Mouse (Mus musculus) midbrain, postnatal 0 days (tissue): ENCODE measurements around the gene Stat5b. TPM values are rescaled to one million over a fixed set of nuclear protein-coding genes. Genes with fewer than 3 reads are reported as not detected.
A peak's percentile ranks its signal among the peaks of the same experiment; 100 is the strongest.

Source experiments
- ATAC-seq: fragments of 200-750 bp; cut with Nextera tagmentation; 2 replicates; pipeline ENCODE4 v1.8.0; 2017; ENCODE audit warnings: moderate number of reproducible peaks, mild to moderate bottlenecking, moderate TSS enrichment, moderate library complexity; ENCODE audit not compliant: low FRiP score
- DNase-seq: peaks from one replicate; pipeline ENCODE4 v3.0.0-alpha.2; 2015; ENCODE audit warnings: low spot score
- H3K27ac ChIP-seq: fragments of 300-500 bp; sonication (generic); 2 replicates; pipeline ENCODE4 v1.5.1; 2014; ENCODE audit warnings: low read depth, mild to moderate bottlenecking, low read length, mixed read lengths
- H3K27me3 ChIP-seq: fragments of 300-500 bp; sonication (generic); 2 replicates; pipeline ENCODE4 v1.6.1; 2014; ENCODE audit warnings: low read length, control low read depth, mixed read lengths; ENCODE audit not compliant: insufficient read depth
- H3K36me3 ChIP-seq: fragments of 300-500 bp; sonication (generic); 2 replicates; pipeline ENCODE4 v1.6.1; 2014; ENCODE audit warnings: low read length, control low read depth, mixed read lengths; ENCODE audit not compliant: insufficient read depth
- H3K4me1 ChIP-seq: fragments of 300-500 bp; sonication (generic); 2 replicates; pipeline ENCODE4 v1.6.1; 2014; ENCODE audit warnings: mild to moderate bottlenecking, control low read depth, antibody characterized with exemption, low read length, mixed read lengths; ENCODE audit not compliant: insufficient read depth
- H3K4me2 ChIP-seq: fragments of 300-500 bp; sonication (generic); 2 replicates; pipeline ENCODE4 v1.6.1; 2014; ENCODE audit warnings: low read depth, mild to moderate bottlenecking, low read length, mixed read lengths; ENCODE audit not compliant: poor library complexity, severe bottlenecking
- H3K4me3 ChIP-seq: fragments of 300-500 bp; sonication (generic); 2 replicates; pipeline ENCODE4 v1.5.1; 2014; ENCODE audit warnings: low read depth, mild to moderate bottlenecking, low read length, moderate library complexity
- H3K9ac ChIP-seq: fragments of 300-500 bp; sonication (generic); replicated peaks from 2 replicates; pipeline ENCODE4 v1.6.1; 2014; ENCODE audit warnings: mild to moderate bottlenecking, low read length, moderate library complexity, mixed read lengths; ENCODE audit not compliant: poor library complexity, severe bottlenecking
- H3K9me3 ChIP-seq: fragments of 300-500 bp; sonication (generic); 2 replicates; pipeline ENCODE4 v1.6.1; 2016; ENCODE audit warnings: low read length, control low read depth
- CTCF ChIP-seq: IDR thresholded peaks from 2 replicates; pipeline ENCODE4 v1.5.1; 2016; ENCODE audit warnings: antibody characterized with exemption, mild to moderate bottlenecking
- WGBS: fragments of 180-500 bp; shearing (Covaris S2); extraction: QIAGEN DNeasy Blood & Tissue Kit; methylation state at CpG from one replicate; pipeline ENCODE4 v1.1.7; 2014; 5-methylcytosine and 5-hydroxymethylcytosine counted together
- polyA plus RNA-seq: library from polyadenylated mRNA; unstranded; fragments of >200 nt; fragmentation: Nextera tagmentation; extraction: Ambion mirVana; gene quantifications from 2 replicates; pipeline ENCODE4 v1.2.1, GENCODE M21; 2015
- total RNA-seq: library from RNA; depleted of rRNA; stranded (reverse); fragments of >200 nt; gene quantifications from 2 replicates; pipeline ENCODE4 v1.2.3, GENCODE M21; 2014

Stat5b gene
- total and polyA plus RNA-seq, 2 experiments from 2014 or later, result 15.7 to 22.5 TPM

DNA sequence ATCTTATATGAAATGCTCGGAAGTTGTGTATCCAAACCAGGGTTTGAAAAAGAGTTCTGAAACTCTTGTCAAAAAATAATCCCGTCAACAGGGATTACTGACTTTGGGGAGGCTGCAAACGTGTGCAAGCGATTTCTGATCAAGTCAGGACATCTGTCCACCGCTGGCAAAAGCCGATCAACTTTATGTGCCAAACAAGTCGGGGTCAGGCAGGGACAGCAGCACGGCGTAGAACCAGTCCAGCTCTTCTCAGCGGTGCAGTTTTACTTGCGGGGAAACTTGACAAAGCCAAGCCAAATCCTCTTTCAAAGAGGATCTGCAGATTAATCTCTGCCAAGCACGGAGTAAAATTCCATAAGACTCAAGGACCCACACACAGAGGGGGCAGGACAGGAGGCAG is 20.8 kb downstream of the Stat5b start:
- DNase-seq (no peak), ATAC-seq (no peak)
- TF ChIP-seq CTCF, result no peak
- Histone ChIP-seq H3K4me3 (no peak overlapping the region), H3K9me3 (no peaks in the 10 kb centered on the region), H3K9ac (no peak overlapping the region), H3K4me1 (peaks cover 3% of the 10 kb centered on the region; the same call in 1 of the 2 replicates), H3K36me3 (no peaks in the 10 kb centered on the region), H3K4me2 (no peak overlapping the region), H3K27me3 (no peaks in the 10 kb centered on the region), H3K27ac (no peak overlapping the region)
- 31% methylated on average over 12 of the region's 12 CpGs for WGBS

DNA sequence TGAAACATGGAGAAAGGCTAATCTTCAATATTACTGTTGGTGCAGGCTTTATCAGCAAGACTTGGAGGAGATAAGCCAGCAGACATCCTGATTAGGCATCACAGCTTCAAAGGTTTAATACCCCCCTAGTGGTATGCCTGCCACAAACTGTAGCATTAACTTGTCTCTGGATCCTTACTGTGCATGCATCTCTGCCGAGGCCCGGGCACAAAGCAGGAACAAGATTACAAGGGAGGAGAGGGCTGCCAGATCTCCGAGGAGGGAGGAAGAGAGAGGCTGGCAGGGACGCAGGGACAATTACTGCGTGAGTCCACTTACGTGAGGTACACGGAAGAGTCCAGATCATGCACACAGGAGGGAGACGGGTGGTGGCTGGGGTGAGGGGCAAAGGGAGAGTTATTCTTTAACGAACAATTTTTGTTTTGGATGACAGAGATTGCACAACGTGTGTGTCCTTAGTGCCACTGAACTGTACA is 21.8 kb downstream of the Stat5b start:
- Histone ChIP-seq H3K4me1 (peaks cover 3% of the 10 kb centered on the region; the same call in 1 of the 2 replicates), H3K4me3 (no peak overlapping the region), H3K27me3 (no peaks in the 10 kb centered on the region), H3K9ac (no peak overlapping the region), H3K4me2 (no peak overlapping the region), H3K27ac (0 out of 2 replicates have a peak overlapping the region, but pooled peaks have one; percentile 32), H3K36me3 (no peaks in the 10 kb centered on the region), H3K9me3 (no peaks in the 10 kb centered on the region)
- TF ChIP-seq CTCF, result peak; percentile 57
- no peak for ATAC-seq
- 30% methylated on average over 10 of the region's 10 CpGs for WGBS
- no peak for DNase-seq

DNA sequence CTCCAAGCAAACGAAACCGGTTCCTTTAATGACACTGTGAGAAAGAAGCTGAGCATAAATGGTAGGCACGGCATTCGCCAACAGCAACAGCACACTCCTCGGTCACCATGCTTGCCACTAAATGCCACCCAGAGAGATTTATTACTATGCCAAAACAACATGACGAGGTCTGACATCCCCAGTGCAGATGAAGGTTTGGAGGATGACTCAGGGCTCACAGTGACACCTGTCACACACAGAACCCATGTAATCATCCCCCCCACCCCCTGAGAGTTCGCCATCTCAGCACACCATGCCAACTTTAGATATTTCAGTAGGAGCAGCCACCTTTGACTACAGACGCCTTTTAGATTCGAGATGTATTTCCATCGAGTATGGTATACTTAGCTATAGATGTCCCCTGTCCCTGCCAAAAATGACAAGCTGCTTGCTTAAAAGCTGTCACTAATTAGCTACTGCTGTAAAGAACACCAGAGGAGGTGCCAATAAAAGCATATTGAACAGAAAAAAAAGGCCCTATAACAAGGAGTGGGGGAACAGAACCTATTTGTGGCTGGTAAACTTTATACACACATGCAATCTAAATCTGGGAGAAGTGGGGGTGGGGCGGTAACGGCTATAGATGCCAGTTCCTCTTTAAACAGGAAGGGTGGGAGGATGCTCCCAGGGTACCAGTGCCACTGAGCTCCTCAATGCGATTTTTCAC is 24.2 kb downstream of the Stat5b start:
- no peak for TF ChIP-seq CTCF
- Histone ChIP-seq H3K9me3 (no peaks in the 10 kb centered on the region), H3K9ac (no peak overlapping the region), H3K27ac (no peak overlapping the region), H3K4me3 (no peak overlapping the region), H3K4me2 (no peak overlapping the region), H3K36me3 (no peaks in the 10 kb centered on the region), H3K27me3 (no peaks in the 10 kb centered on the region), H3K4me1 (peaks cover 3% of the 10 kb centered on the region; the same call in 1 of the 2 replicates)
- 81% methylated on average over 13 of the region's 13 CpGs for WGBS
- DNase-seq (no peak), ATAC-seq (no peak)

DNA sequence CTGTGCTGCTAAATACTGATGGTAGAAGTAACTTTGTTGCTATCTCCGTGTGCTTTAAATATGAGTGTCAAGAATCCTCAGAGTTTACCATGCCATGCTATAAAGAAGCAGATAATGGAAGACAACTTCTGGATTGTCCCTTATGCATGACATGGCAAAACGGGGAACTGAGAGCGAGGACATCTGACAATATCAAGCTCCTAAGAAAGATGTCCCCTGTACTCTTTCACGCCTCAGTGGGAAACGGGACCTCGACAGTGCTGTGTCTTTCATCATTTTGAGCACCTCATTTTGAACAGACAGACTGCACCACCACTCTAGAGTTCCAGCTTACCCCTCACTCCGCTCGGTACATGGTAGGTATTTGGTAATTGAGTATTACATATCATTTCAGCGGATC is 25.1 kb downstream of the Stat5b start:
- Histone ChIP-seq H3K36me3 (no peaks in the 10 kb centered on the region), H3K27ac (no peak overlapping the region), H3K4me3 (no peak overlapping the region), H3K9me3 (no peaks in the 10 kb centered on the region), H3K4me1 (peaks cover 3% of the 10 kb centered on the region; the same call in 1 of the 2 replicates), H3K4me2 (no peak overlapping the region), H3K27me3 (no peaks in the 10 kb centered on the region), H3K9ac (no peak overlapping the region)
- WGBS, result 80% methylated on average over 9 of the region's 9 CpGs
- ATAC-seq (no peak), DNase-seq (no peak)
- no peak for TF ChIP-seq CTCF

DNA sequence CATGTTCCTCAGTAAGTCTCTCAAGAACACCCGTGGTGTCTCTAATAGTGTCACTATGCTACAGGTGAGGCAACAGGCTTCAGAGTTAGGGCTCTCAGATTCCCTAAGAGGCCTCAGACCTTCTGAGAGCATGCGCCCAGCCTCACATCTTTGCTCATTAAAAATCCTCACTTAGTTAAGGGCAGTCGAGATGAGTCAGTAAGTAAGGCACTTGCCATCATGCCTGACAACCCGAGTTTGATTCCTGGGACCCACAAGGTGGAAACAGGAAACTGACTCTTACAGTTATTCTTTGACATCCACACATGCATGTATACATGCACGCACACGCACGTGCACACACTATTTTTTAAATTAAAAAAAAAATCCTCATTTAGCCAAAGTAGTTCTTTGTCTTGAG is 26.0 kb downstream of the Stat5b start:
- no peak overlapping the region for H3K27ac ChIP-seq
- no peaks in the 10 kb centered on the region for H3K36me3 ChIP-seq
- DNase-seq, result no peak
- no peaks in the 10 kb centered on the region for H3K9me3 ChIP-seq
- peaks cover 3% of the 10 kb centered on the region; the same call in 1 of the 2 replicates for H3K4me1 ChIP-seq
- no peaks in the 10 kb centered on the region for H3K27me3 ChIP-seq
- no peak overlapping the region for H3K9ac ChIP-seq
- WGBS, result 83% methylated on average over 7 of the region's 7 CpGs
- H3K4me2 ChIP-seq, result no peak overlapping the region
- no peak for ATAC-seq
- no peak for TF ChIP-seq CTCF
- no peak overlapping the region for H3K4me3 ChIP-seq

DNA sequence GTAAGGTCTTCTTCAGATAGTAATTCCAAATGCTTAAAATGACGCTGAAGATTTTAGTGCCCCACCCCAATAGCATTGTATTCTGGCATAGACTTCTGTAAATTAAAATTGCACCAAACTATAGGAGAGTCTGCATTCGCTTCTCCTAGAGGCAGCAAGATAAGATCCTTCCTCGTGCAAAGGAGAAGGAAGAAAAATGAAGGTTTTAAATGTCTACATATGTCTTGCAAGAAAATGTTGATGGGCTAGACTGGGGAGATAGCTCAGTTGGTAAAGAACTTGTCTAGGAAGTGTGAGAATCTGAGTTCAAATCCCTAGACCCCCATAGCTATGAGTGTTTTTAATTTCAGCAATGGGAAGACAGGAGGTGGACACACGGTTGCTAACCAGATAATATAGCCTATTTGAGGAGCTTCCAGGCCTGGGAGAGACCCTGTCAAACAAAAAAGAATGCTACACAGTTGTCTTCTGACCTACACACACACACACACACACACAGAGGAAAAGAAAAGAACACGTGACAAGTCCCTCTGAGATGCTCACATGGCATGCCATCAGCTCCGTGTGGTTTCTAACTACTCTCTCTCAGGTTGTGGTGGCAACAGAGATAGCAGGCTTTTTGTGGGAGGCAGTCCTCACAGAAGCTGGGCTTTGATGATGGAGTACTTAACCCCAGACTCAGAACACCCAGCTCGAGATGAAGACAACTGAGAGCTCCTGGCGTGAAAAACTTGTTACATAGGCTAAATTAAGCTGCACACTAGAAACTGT is 26.8 kb downstream of the Stat5b start:
- Histone ChIP-seq H3K27me3 (no peaks in the 10 kb centered on the region), H3K4me1 (peaks cover 2% of the 10 kb centered on the region; the same call in 1 of the 2 replicates), H3K9me3 (no peaks in the 10 kb centered on the region), H3K4me2 (no peak overlapping the region), H3K36me3 (no peaks in the 10 kb centered on the region), H3K4me3 (no peak overlapping the region), H3K9ac (no peak overlapping the region), H3K27ac (no peak overlapping the region)
- no peak for DNase-seq
- TF ChIP-seq CTCF, result no peak
- 69% methylated on average over 8 of the region's 8 CpGs for WGBS
- no peak for ATAC-seq
